Mouse (Mus musculus): Measurements from ENCODE around the gene Tbc1d4. TPM values are rescaled to one million over a fixed set of nuclear protein-coding genes. Genes with fewer than 3 reads are reported as not detected.

The Tbc1d4 gene
- total and polyA plus RNA-seq, 3 experiments: not detected

- no peak overlapping the region for H3K27ac ChIP-seq (ENCODE audit: control insufficient read depth, low read depth, low read length)
- no peaks in the 10 kb centered on the region for H3K4me1 ChIP-seq (ENCODE audit: control insufficient read depth in 1 of 2, insufficient read depth in 2 of 2, low read length in 2 of 2)
- no peaks in the 10 kb centered on the region for H3K36me3 ChIP-seq (ENCODE audit: control insufficient read depth in 1 of 2, insufficient read depth in 2 of 2, low read length in 2 of 2)
- H3K9me3 ChIP-seq (replicated peaks; ENCODE audit: insufficient read depth, low read length): no peaks in the 10 kb centered on the region
- DNase-seq (ENCODE audit: low read depth, low spot score): no peak
- TF ChIP-seq EP300 (IDR thresholded peaks at IDR 0.05; ENCODE audit: low read depth in 1 of 2, low read length in 2 of 2) (no peak), CTCF (IDR thresholded peaks at IDR 0.05 in 2 of 3, conservative IDR thresholded peaks at IDR 0.05 in 1 of 3; ENCODE audit: control insufficient read depth in 1 of 3, insufficient read depth in 1 of 3, low read depth in 2 of 3, low read length in 3 of 3, poor library complexity in 1 of 3, severe bottlenecking in 1 of 3) (no peak), ZNF384 (IDR thresholded peaks at IDR 0.05; ENCODE audit: low read depth, low read length) (no peak), NELFE (IDR thresholded peaks at IDR 0.05; ENCODE audit: low read depth, low read length) (no peak), ZKSCAN1 (IDR thresholded peaks at IDR 0.05; ENCODE audit: low read depth, low read length) (no peak), POLR2A (IDR thresholded peaks at IDR 0.05; ENCODE audit: control insufficient read depth in 1 of 2, insufficient read depth in 1 of 2, low read depth in 1 of 2, low read length in 2 of 2, poor library complexity in 1 of 2) (no peak), TBP (IDR thresholded peaks at IDR 0.05; ENCODE audit: low read depth, low read length) (no peak), RAD21 (IDR thresholded peaks at IDR 0.05; ENCODE audit: low read depth, low read length) (no peak)
- no peak overlapping the region for H3K9ac ChIP-seq (ENCODE audit: control insufficient read depth, low read depth, low read length, poor library complexity, severe bottlenecking)
- H3K4me3 ChIP-seq (ENCODE audit: control insufficient read depth in 1 of 2, insufficient read depth in 1 of 2, low read depth in 2 of 2, low read length in 2 of 2): no peak overlapping the region
- H3K79me2 ChIP-seq (ENCODE audit: control insufficient read depth, insufficient read depth, low read length, poor library complexity): no peaks in the 10 kb centered on the region
- H3K27me3 ChIP-seq (ENCODE audit: control insufficient read depth in 1 of 2, insufficient read depth in 2 of 2, low read length in 2 of 2): no peaks in the 10 kb centered on the region
Measured at GRCm38 (mm10) chr14:101437925-101438324, 171.1 kb downstream of the Tbc1d4 start.

GRCm38 (mm10) chr14:101430536-101430935 lies 178.5 kb downstream of the Tbc1d4 start:
- no peak overlapping the region for H3K4me3 ChIP-seq (ENCODE audit: control insufficient read depth in 1 of 2, insufficient read depth in 1 of 2, low read depth in 2 of 2, low read length in 2 of 2)
- no peaks in the 10 kb centered on the region for H3K27me3 ChIP-seq (ENCODE audit: control insufficient read depth in 1 of 2, insufficient read depth in 2 of 2, low read length in 2 of 2)
- H3K4me1 ChIP-seq (ENCODE audit: control insufficient read depth in 1 of 2, insufficient read depth in 2 of 2, low read length in 2 of 2): no peaks in the 10 kb centered on the region
- TF ChIP-seq MYB (IDR thresholded peaks at IDR 0.05; ENCODE audit: low read depth, low read length) (no peak), UBTF (IDR thresholded peaks at IDR 0.05; ENCODE audit: borderline replicate concordance, insufficient read depth, low read depth, low read length) (no peak), ZC3H11A (IDR thresholded peaks at IDR 0.05; ENCODE audit: low read depth, low read length) (no peak), MAX (IDR thresholded peaks at IDR 0.05; ENCODE audit: low read length) (no peak), TAL1 (IDR thresholded peaks at IDR 0.05; ENCODE audit: low read length) (no peak), GATA1 (IDR thresholded peaks at IDR 0.05; ENCODE audit: low read depth, low read length) (no peak), E2F4 (IDR thresholded peaks at IDR 0.05; ENCODE audit: borderline replicate concordance, low read depth, low read length) (no peak), BHLHE40 (IDR thresholded peaks at IDR 0.05; ENCODE audit: borderline replicate concordance, low read depth, low read length) (no peak), ZNF384 (IDR thresholded peaks at IDR 0.05; ENCODE audit: low read depth, low read length) (no peak), MAZ (IDR thresholded peaks at IDR 0.05; ENCODE audit: low read depth, low read length) (no peak), CHD1 (IDR thresholded peaks at IDR 0.05; ENCODE audit: low read depth, low read length) (no peak), ELF1 (IDR thresholded peaks at IDR 0.05; ENCODE audit: low read depth, low read length) (no peak)
- no peak overlapping the region for H3K27ac ChIP-seq (ENCODE audit: control insufficient read depth, low read depth, low read length)
- no peak overlapping the region for H3K9ac ChIP-seq (ENCODE audit: control insufficient read depth, low read depth, low read length, poor library complexity, severe bottlenecking)
- H3K9me3 ChIP-seq (replicated peaks; ENCODE audit: insufficient read depth, low read length): no peaks in the 10 kb centered on the region
- no peak for DNase-seq (ENCODE audit: low read depth, low spot score)
- no peaks in the 10 kb centered on the region for H3K36me3 ChIP-seq (ENCODE audit: control insufficient read depth in 1 of 2, insufficient read depth in 2 of 2, low read length in 2 of 2)
- H3K79me2 ChIP-seq (ENCODE audit: control insufficient read depth, insufficient read depth, low read length, poor library complexity): no peaks in the 10 kb centered on the region

Measured in MEL (cell line).